In the genomic region with DNA sequence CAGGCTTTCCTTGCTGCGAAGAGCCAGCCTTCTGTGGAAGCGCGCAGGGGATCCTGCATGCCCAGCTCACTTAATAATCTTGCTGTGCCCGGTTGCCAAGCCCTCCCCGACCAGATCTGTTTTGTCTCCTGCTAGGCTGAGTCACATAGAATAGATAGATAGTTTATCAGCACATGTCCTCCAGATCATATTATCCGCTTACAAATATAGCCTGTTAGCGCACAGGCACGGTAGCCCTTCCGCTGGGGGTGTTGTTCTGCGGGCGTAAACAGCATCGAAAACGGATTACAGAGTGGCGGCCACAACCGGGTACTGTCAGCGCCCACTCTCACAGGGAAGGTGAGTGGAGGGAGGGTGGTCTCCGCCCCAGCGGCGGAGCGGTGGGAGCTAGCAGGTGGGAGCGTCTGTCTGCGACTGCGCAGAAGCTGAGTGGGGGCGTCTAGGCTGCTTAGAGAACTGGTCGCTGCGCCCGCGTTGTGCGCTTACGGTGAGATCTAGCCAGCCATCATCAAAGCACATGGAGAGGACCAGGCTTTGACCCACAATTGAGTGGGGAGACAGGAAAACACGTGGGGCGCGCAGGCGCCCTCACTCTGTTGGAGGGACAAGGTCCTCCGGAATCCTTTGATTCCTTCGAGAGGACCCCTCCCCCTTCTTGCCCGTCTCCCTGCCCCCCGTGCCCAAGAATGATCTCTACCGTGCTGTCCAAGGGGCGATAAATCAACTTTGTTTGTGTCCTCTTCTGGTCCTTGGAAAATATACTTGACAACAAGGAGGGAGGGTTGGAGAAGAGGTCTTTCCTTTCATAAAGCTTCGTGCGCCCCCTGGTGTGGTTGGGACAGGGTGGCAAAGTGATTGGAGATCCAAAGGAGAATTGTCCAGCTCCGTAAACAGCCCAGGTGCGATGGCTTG, we compare ENCODE assay signal across 8 mouse cellular contexts. TPM values are rescaled to one million over a fixed set of nuclear protein-coding genes. Genes with fewer than 3 reads are reported as not detected.
DNase-seq lines count a peak whose midpoint lies in the region; ATAC-seq and TF ChIP-seq lines count a peak whose summit lies in the region.

No protein-coding gene starts in this region.

- TF ChIP-seq POLR2A in CH12.LX (IDR thresholded peaks at IDR 0.05; ENCODE audit: low read depth, low read length) = no peak
- no peak for TF ChIP-seq POLR2A in brain, embryonic 14.5 days (IDR thresholded peaks at IDR 0.05; ENCODE audit: borderline replicate concordance, extremely low read depth, insufficient read depth, insufficient read length, poor library complexity, severe bottlenecking)
- TF ChIP-seq POLR2A in thymus, adult 2 months (IDR thresholded peaks at IDR 0.05; ENCODE audit: control insufficient read depth, extremely low read depth, insufficient read depth, low read length, poor library complexity) = no peak

- TF ChIP-seq EP300 in CH12.LX (IDR thresholded peaks at IDR 0.05; ENCODE audit: low read length) = no peak

- TF ChIP-seq CTCF in CH12.LX (conservative IDR thresholded peaks at IDR 0.05 in 1 of 2, IDR thresholded peaks at IDR 0.05 in 1 of 2; ENCODE audit: low read depth in 2 of 2, low read length in 2 of 2) = peak in 1 of 2 experiments; percentile 60; a peak in 2 of 4 replicates
- TF ChIP-seq CTCF in brain, embryonic 14.5 days (IDR thresholded peaks at IDR 0.05; ENCODE audit: borderline replicate concordance, extremely low read depth, insufficient read depth, insufficient read length) = peak; percentile 74
- peak; percentile 80 for TF ChIP-seq CTCF in layer of hippocampus, adult 2 months (conservative IDR thresholded peaks at IDR 0.05)
- TF ChIP-seq CTCF in thymus, adult 2 months (IDR thresholded peaks at IDR 0.05; ENCODE audit: borderline replicate concordance, control insufficient read depth, extremely low read depth, insufficient read depth, low read length, poor library complexity) = peak; percentile 25; the same call in 1 of the 2 replicates

- ATAC-seq in frontal cortex, adult (ENCODE audit: low TSS enrichment) = peak; percentile 81
- peak; percentile 91 for ATAC-seq in neural tube, embryonic 15.5 days (ENCODE audit: low FRiP score)

- dilution Hi-C loops in CH12.LX (cut with MboI; ENCODE audit: extremely low pct_ligation_motif_present, extremely low pct_unique_long_range_greater_than_20kb, low sequenced_read_pairs) = no loop called here

- in situ Hi-C loops in CH12.LX (cut with MboI; ENCODE audit: low pct_ligation_motif_present, low pct_unique_long_range_greater_than_20kb, low sequenced_read_pairs) = no loop called here

- H3K79me2 ChIP-seq in CH12.LX (replicated peaks; ENCODE audit: control insufficient read depth, extremely low read depth, insufficient read depth, poor library complexity, severe bottlenecking) = no peaks in the 10 kb centered on the region

- peak; percentile 29 for TF ChIP-seq RAD21 in CH12.LX (IDR thresholded peaks at IDR 0.05; ENCODE audit: low read depth, low read length)

- under 1% methylated on average over 44 of the region's 44 CpGs for WGBS in neural tube, embryonic 15.5 days
- 7% methylated on average over 44 of the region's 44 CpGs for WGBS in thymus, adult 2 months

- H3K4me1 ChIP-seq in CH12.LX (ENCODE audit: control insufficient read depth in 1 of 2, insufficient read depth in 2 of 2) = 0 out of 4 replicates have a peak, but pooled peaks cover 0 to 2% of the 10 kb centered on the region in 2 experiments
- peaks cover 12% of the 10 kb centered on the region for H3K4me1 ChIP-seq in neural tube, embryonic 15.5 days
- H3K4me1 ChIP-seq in thymus, adult 2 months (replicated peaks; ENCODE audit: control insufficient read depth, insufficient read depth, low read length) = peaks cover 15% of the 10 kb centered on the region; the same call in 1 of the 2 replicates

- H3K27ac ChIP-seq in CH12.LX (ENCODE audit: insufficient read depth, low read depth) = no peak overlapping the region
- peak overlapping the region; percentile 90 for H3K27ac ChIP-seq in layer of hippocampus, adult 2 months
- H3K27ac ChIP-seq in neural tube, embryonic 15.5 days (replicated peaks) = peak overlapping the region; percentile 86
- H3K27ac ChIP-seq in thymus, adult 2 months (ENCODE audit: control insufficient read depth, insufficient read depth, low read length) = no peak overlapping the region

- H3K9me3 ChIP-seq in CH12.LX (replicated peaks; ENCODE audit: low read length) = peaks cover 2% of the 10 kb centered on the region
- H3K9me3 ChIP-seq in neural tube, embryonic 15.5 days (replicated peaks) = no peaks in the 10 kb centered on the region

- H3K4me2 ChIP-seq in CH12.LX (ENCODE audit: insufficient read depth, low read depth, poor library complexity, severe bottlenecking) = peak overlapping the region; percentile 44; the same call in 1 of the 2 replicates
- H3K4me2 ChIP-seq in neural tube, embryonic 15.5 days = peak overlapping the region; percentile 94

- no peaks in the 10 kb centered on the region for H3K36me3 ChIP-seq in CH12.LX (replicated peaks in 1 of 2; ENCODE audit: control insufficient read depth in 1 of 2, insufficient read depth in 1 of 2, low read length in 1 of 2)
- no peaks in the 10 kb centered on the region for H3K36me3 ChIP-seq in neural tube, embryonic 15.5 days
- H3K36me3 ChIP-seq in thymus, adult 2 months (ENCODE audit: control insufficient read depth, insufficient read depth, low read length) = no peaks in the 10 kb centered on the region

- H3K4me3 ChIP-seq in CH12.LX (replicated peaks in 1 of 3; ENCODE audit: low read depth in 2 of 3, low read length in 2 of 3, poor library complexity in 1 of 3) = peak overlapping the region in 2 of 3 experiments; percentile 20 to 46
- peak overlapping the region; percentile 76 for H3K4me3 ChIP-seq in layer of hippocampus, adult 2 months
- peak overlapping the region; percentile 48 for H3K4me3 ChIP-seq in neural tube, embryonic 15.5 days (replicated peaks)
- peak overlapping the region; percentile 66 for H3K4me3 ChIP-seq in thymus, adult 2 months (ENCODE audit: control insufficient read depth, insufficient read depth, low read length)

- H3K27me3 ChIP-seq in CH12.LX (replicated peaks) = no peaks in the 10 kb centered on the region
- 0 out of 2 replicates have a peak, but pooled peaks cover 7% of the 10 kb centered on the region for H3K27me3 ChIP-seq in neural tube, embryonic 15.5 days (replicated peaks)
- H3K27me3 ChIP-seq in thymus, adult 2 months (ENCODE audit: control insufficient read depth, insufficient read depth, low read length) = no peaks in the 10 kb centered on the region

- DNase-seq in CH12.LX (ENCODE audit: extremely low read depth) = peak; percentile 26
- peak; percentile 87 for DNase-seq in brain, embryonic 14.5 days (ENCODE audit: low read depth)
- DNase-seq in heart, postnatal 4 days = peak; percentile 87
- peak; percentile 59 to 71 for DNase-seq in layer of hippocampus, adult 2 months (ENCODE audit: low spot score in 2 of 2)
- peak; percentile 47 to 60 for DNase-seq in lung, adult 18-20 months
- DNase-seq in thymus, adult 2 months = peak; percentile 81

- no peak overlapping the region for H3K9ac ChIP-seq in CH12.LX (ENCODE audit: insufficient read depth, low read depth)
- H3K9ac ChIP-seq in neural tube, embryonic 15.5 days (replicated peaks) = peak overlapping the region; percentile 59

TF ChIP-seq in CH12.LX, 34 proteins besides CTCF, POLR2A, EP300 and RAD21:
- TF ChIP-seq SMC3 (IDR thresholded peaks at IDR 0.05; ENCODE audit: low read depth, low read length) = peak; percentile 27
- peak; percentile 1; the same call in 1 of the 2 replicates for TF ChIP-seq NRF1 (IDR thresholded peaks at IDR 0.05; ENCODE audit: low read depth, low read length)
- TF ChIP-seq ZNF384 (IDR thresholded peaks at IDR 0.05; ENCODE audit: low read depth, low read length) = no peak
- 0 out of 2 replicates have a peak, but pooled peaks have one; percentile 19 for TF ChIP-seq MAX (IDR thresholded peaks at IDR 0.05; ENCODE audit: low read length)
TF ChIP-seq in CH12.LX: peak in this region for 3.

RNA-seq across cellular contexts. Expression of gene Lrrc2, which starts 2.5 kb away (rescaled TPM):
- total RNA-seq in CH12.LX (2012; rRNA removed) = 1.0 and 1.6 TPM in 2 replicates
- 3.6 and 3.8 TPM in 2 replicates for total RNA-seq in CH12.LX (2014; rRNA removed)
- polyA plus RNA-seq in CH12.LX (2012; ENCODE audit: insufficient read length, low read depth) = 1.5 and 1.6 TPM in 2 replicates
- polyA plus RNA-seq in brain, embryonic 14.5 days (2012; rRNA removed) = 0.09 and 0.26 TPM in 2 replicates
- 10 to 100 TPM; 15.4 to 16.6 TPM for total RNA-seq in heart, postnatal 4 days (2021)
- total RNA-seq in layer of hippocampus, adult 2 months (2021) = 1 to 10 TPM; 1.5 to 3.5 TPM
- 0.78 and 1.5 TPM in 2 replicates for polyA plus RNA-seq in neural tube, embryonic 15.5 days (2015; fragmentation: Nextera tagmentation; extraction: Ambion mirVana)
- polyA plus RNA-seq in thymus, adult 2 months (2012; rRNA removed) = 0.03 and 1.1 TPM in 2 replicates

RNA-seq across cellular contexts. Expression of gene Tdgf1, which starts 7.8 kb away (rescaled TPM):
- total RNA-seq in CH12.LX (2012; rRNA removed) = not detected in 2 replicates
- total RNA-seq in CH12.LX (2014; rRNA removed) = not detected in 2 replicates
- not detected in 2 replicates for polyA plus RNA-seq in CH12.LX (2012; ENCODE audit: insufficient read length, low read depth)
- 0.25 TPM in 1 of 2 replicates, not detected in the other for polyA plus RNA-seq in brain, embryonic 14.5 days (2012; rRNA removed)
- total RNA-seq in heart, postnatal 4 days (2021) = not detected
- under 1 TPM; 0.49 TPM for total RNA-seq in layer of hippocampus, adult 2 months (2021)
- polyA plus RNA-seq in neural tube, embryonic 15.5 days (2015; fragmentation: Nextera tagmentation; extraction: Ambion mirVana) = 0.28 and 0.45 TPM in 2 replicates
- 0.47 and 0.66 TPM in 2 replicates for polyA plus RNA-seq in thymus, adult 2 months (2012; rRNA removed)

RNA-seq across cellular contexts. Expression of gene Rtp3, which starts 36.6 kb away (rescaled TPM):
- total RNA-seq in CH12.LX (2012; rRNA removed) (not detected in 2 replicates), CH12.LX (2014; rRNA removed) (not detected in 2 replicates)
- not detected in 2 replicates for polyA plus RNA-seq in CH12.LX (2012; ENCODE audit: insufficient read length, low read depth)
- polyA plus RNA-seq in brain, embryonic 14.5 days (2012; rRNA removed) = 0.11 and 0.12 TPM in 2 replicates
- 1 to 10 TPM; 1.6 to 1.7 TPM for total RNA-seq in heart, postnatal 4 days (2021)
- under 1 TPM; 0.59 TPM for total RNA-seq in layer of hippocampus, adult 2 months (2021)
- 0.10 TPM in 1 of 2 replicates, not detected in the other for polyA plus RNA-seq in neural tube, embryonic 15.5 days (2015; fragmentation: Nextera tagmentation; extraction: Ambion mirVana)
- 0.57 and 1.1 TPM in 2 replicates for polyA plus RNA-seq in thymus, adult 2 months (2012; rRNA removed)

RNA-seq across cellular contexts. Expression of gene Fam240a, which starts 37.1 kb away (rescaled TPM):
- total RNA-seq in CH12.LX (2012; rRNA removed) (not detected in 2 replicates), CH12.LX (2014; rRNA removed) (not detected in 2 replicates)
- polyA plus RNA-seq in CH12.LX (2012; ENCODE audit: insufficient read length, low read depth) = not detected in 2 replicates
- not detected in 2 replicates for polyA plus RNA-seq in brain, embryonic 14.5 days (2012; rRNA removed)
- total RNA-seq in heart, postnatal 4 days (2021) = not detected
- not detected for total RNA-seq in layer of hippocampus, adult 2 months (2021)
- not detected in 2 replicates for polyA plus RNA-seq in neural tube, embryonic 15.5 days (2015; fragmentation: Nextera tagmentation; extraction: Ambion mirVana)
- 0.74 and 1.7 TPM in 2 replicates for polyA plus RNA-seq in thymus, adult 2 months (2012; rRNA removed)

Comparison
In these comparisons a context has a peak if more than half of its experiments do, and no peak if none do; other contexts are left out.
1. DNase-seq: peak in every context shown above with its lines; median percentile 87 in brain, embryonic 14.5 days; 87 in heart, postnatal 4 days; 81 in thymus, adult 2 months; 65 in layer of hippocampus, adult 2 months; 54 in lung, adult 18-20 months; 26 in CH12.LX.
2. H3K27ac ChIP-seq: peak in layer of hippocampus, adult 2 months (single experiment) and neural tube, embryonic 15.5 days (single experiment); none in CH12.LX (single experiment) and thymus, adult 2 months (single experiment).
3. Peak in every context shown above with its lines, with median percentiles within 50 percentile points of each other: H3K4me3 ChIP-seq.